Mouse (Mus musculus): ENCODE data around the gene Zfp444. TPM values are rescaled to one million over a fixed set of nuclear protein-coding genes. Genes with fewer than 3 reads are reported as not detected.
A peak's percentile ranks its signal among the peaks of the same experiment; 100 is the strongest.

The Zfp444 gene
- polyA plus RNA-seq, 1 experiment from 2014 or later = 71.2 TPM

DNA sequence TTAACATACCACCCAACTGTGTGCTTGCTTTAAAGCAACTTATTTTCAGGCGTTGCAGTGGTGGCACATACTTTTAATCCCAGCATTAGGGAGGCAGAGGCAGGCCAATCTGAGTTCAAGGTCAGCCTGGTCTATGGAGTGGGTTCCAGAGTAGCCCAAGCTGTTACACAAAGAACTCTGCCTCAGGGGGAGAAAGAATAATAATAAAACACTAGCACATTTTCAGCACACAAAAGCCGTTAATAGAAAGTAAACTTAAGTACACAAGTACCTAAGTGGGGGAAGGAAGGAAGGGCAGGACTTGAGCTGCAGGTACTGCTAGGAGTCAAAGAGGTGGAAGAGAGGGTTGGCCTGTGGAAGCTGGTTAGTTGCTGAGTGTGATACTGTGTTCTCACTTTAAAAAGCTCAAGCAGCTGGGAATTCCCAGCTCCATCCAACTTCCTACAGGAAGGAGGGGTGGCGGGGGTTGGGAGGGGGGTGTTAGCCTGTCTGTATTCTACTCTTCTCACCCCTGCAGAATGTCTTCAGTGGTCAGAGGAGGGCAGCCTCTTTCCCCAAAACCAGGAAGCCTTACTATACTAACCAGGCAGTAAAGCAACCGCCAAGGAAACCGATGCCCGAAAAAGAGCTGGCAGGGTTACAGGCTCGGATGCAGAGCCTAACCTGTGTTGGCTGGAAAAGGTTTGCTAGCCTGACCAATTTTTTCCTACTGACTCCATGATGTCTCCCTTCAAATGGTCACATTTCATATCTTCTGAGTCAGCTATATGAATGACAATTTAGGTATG is 25.6 kb upstream of the Zfp444 start:
- 89% methylated on average over 7 of the region's 7 CpGs for WGBS
- Histone ChIP-seq H3K36me3 (ENCODE audit: control insufficient read depth, insufficient read depth, low read length) (no peaks in the 10 kb centered on the region), H3K4me3 (ENCODE audit: low read depth, low read length) (no peak overlapping the region), H3K9me3 (ENCODE audit: control insufficient read depth, low read length) (no peaks in the 10 kb centered on the region), H3K4me2 (ENCODE audit: low read depth) (no peak overlapping the region), H3K4me1 (ENCODE audit: control insufficient read depth, insufficient read depth, low read length) (no peaks in the 10 kb centered on the region), H3K27ac (ENCODE audit: low read depth, low read length) (no peak overlapping the region), H3K9ac (ENCODE audit: low read length) (no peak overlapping the region), H3K27me3 (ENCODE audit: control insufficient read depth, insufficient read depth, low read length) (no peaks in the 10 kb centered on the region)
- ATAC-seq (ENCODE audit: insufficient read depth, low FRiP score, low TSS enrichment) (no peak), DNase-seq (ENCODE audit: low spot score) (no peak)

- Histone ChIP-seq H3K4me2 (ENCODE audit: low read depth) (no peak overlapping the region), H3K27me3 (ENCODE audit: control insufficient read depth, insufficient read depth, low read length) (no peaks in the 10 kb centered on the region), H3K4me3 (ENCODE audit: low read depth, low read length) (no peak overlapping the region), H3K27ac (ENCODE audit: low read depth, low read length) (no peak overlapping the region), H3K9me3 (ENCODE audit: control insufficient read depth, low read length) (no peaks in the 10 kb centered on the region), H3K9ac (ENCODE audit: low read length) (no peak overlapping the region), H3K36me3 (ENCODE audit: control insufficient read depth, insufficient read depth, low read length) (no peaks in the 10 kb centered on the region), H3K4me1 (ENCODE audit: control insufficient read depth, insufficient read depth, low read length) (no peaks in the 10 kb centered on the region)
- ATAC-seq (ENCODE audit: insufficient read depth, low FRiP score, low TSS enrichment) (no peak), DNase-seq (ENCODE audit: low spot score) (no peak)
- 86% methylated on average over 2 of the region's 2 CpGs for WGBS
These were observed 25.1 kb upstream of the Zfp444 start for GRCm38 (mm10) chr7:6146982-6147325.

DNA sequence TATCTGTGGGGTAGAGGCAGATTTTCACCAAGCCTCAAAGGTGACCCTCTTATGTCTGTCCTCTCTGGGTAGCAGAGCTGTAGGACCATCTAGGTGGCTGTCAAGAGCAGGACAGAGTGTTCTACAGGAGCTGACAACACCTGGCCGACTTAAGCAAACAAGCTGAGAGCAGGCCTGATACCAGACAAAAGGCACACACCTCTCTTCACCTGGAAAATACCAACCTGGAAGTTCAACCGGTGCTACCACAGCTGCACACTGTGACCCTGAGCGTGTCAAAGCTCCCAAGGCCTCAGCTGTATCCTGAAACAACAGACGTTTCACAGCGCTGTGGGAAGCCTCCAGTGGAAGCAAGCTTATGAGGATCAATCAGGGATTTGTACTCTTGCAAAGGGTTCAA is 24.3 kb upstream of the Zfp444 start:
- no peaks in the 10 kb centered on the region for H3K27me3 ChIP-seq (ENCODE audit: control insufficient read depth, insufficient read depth, low read length)
- no peaks in the 10 kb centered on the region for H3K9me3 ChIP-seq (ENCODE audit: control insufficient read depth, low read length)
- no peak overlapping the region for H3K4me3 ChIP-seq (ENCODE audit: low read depth, low read length)
- 84% methylated on average over 5 of the region's 5 CpGs for WGBS
- no peaks in the 10 kb centered on the region for H3K36me3 ChIP-seq (ENCODE audit: control insufficient read depth, insufficient read depth, low read length)
- no peak overlapping the region for H3K27ac ChIP-seq (ENCODE audit: low read depth, low read length)
- no peak overlapping the region for H3K9ac ChIP-seq (ENCODE audit: low read length)
- no peaks in the 10 kb centered on the region for H3K4me1 ChIP-seq (ENCODE audit: control insufficient read depth, insufficient read depth, low read length)
- no peak for ATAC-seq (ENCODE audit: insufficient read depth, low FRiP score, low TSS enrichment)
- DNase-seq (ENCODE audit: low spot score) = no peak
- no peak overlapping the region for H3K4me2 ChIP-seq (ENCODE audit: low read depth)

DNA sequence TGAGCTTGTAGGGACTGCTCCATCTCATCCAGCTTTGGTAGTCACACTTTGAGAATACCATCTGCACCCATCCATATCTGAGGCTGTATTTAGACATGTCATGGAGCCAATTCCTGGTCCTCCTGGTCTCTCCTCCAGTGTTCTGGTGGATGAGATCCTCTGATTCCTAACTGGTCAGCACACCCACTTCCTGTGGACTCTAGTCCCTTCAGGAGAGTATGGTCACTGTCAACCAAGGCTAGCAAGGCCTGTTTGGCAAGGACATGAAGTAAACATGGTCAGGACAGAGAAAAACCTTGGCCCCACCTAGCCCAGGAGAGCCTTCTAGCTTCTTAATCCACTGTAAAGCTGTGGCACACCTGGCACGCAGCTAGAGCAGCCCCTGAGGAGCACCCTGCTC is 20.8 kb upstream of the Zfp444 start:
- 87% methylated on average over 1 of the region's 1 CpGs for whole genome bisulfite sequencing
- H3K27me3 ChIP-seq (ENCODE audit: control insufficient read depth, insufficient read depth, low read length) = no peaks in the 10 kb centered on the region
- H3K9me3 ChIP-seq (ENCODE audit: control insufficient read depth, low read length) = no peaks in the 10 kb centered on the region
- no peak overlapping the region for H3K9ac ChIP-seq (ENCODE audit: low read length)
- peaks cover 6% of the 10 kb centered on the region; the same call in 1 of the 2 replicates for H3K4me1 ChIP-seq (ENCODE audit: control insufficient read depth, insufficient read depth, low read length)
- no peaks in the 10 kb centered on the region for H3K36me3 ChIP-seq (ENCODE audit: control insufficient read depth, insufficient read depth, low read length)
- DNase-seq (ENCODE audit: low spot score) (no peak), ATAC-seq (ENCODE audit: insufficient read depth, low FRiP score, low TSS enrichment) (no peak)
- no peak overlapping the region for H3K4me3 ChIP-seq (ENCODE audit: low read depth, low read length)
- no peak overlapping the region for H3K27ac ChIP-seq (ENCODE audit: low read depth, low read length)
- H3K4me2 ChIP-seq (ENCODE audit: low read depth) = no peak overlapping the region

- peaks cover 8% of the 10 kb centered on the region; the same call in 1 of the 2 replicates for H3K4me1 ChIP-seq (ENCODE audit: control insufficient read depth, insufficient read depth, low read length)
- ATAC-seq (ENCODE audit: insufficient read depth, low FRiP score, low TSS enrichment) (no peak), DNase-seq (ENCODE audit: low spot score) (no peak)
- H3K4me2 ChIP-seq (ENCODE audit: low read depth) = no peak overlapping the region
- 89% methylated on average over 3 of the region's 3 CpGs for WGBS
- no peaks in the 10 kb centered on the region for H3K27me3 ChIP-seq (ENCODE audit: control insufficient read depth, insufficient read depth, low read length)
- H3K36me3 ChIP-seq (ENCODE audit: control insufficient read depth, insufficient read depth, low read length) = no peaks in the 10 kb centered on the region
- no peaks in the 10 kb centered on the region for H3K9me3 ChIP-seq (ENCODE audit: control insufficient read depth, low read length)
- H3K27ac ChIP-seq (ENCODE audit: low read depth, low read length) = no peak overlapping the region
- H3K4me3 ChIP-seq (ENCODE audit: low read depth, low read length) = no peak overlapping the region
- H3K9ac ChIP-seq (ENCODE audit: low read length) = no peak overlapping the region
These were observed 20.0 kb upstream of the Zfp444 start for GRCm38 (mm10) chr7:6152036-6152435.

DNA sequence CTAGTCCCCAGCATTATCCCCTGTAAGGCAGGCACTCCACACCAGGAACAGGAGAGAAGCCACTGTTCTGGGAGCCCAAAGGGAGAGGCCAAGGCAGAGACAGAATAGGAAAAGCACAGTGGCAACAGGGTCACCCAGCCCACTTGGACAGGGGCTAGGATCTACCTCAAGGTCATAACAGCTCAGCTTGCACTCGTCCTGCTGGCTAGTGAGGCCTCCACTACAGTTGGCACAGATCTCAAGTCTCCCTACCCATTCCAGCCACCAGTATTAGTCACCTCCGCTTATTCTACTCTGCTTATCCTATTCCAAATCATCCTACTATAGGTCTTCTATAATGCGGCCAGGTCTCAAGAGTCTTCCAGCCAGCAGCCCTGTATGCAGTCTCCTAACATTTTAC is 18.9 kb upstream of the Zfp444 start:
- H3K27me3 ChIP-seq (ENCODE audit: control insufficient read depth, insufficient read depth, low read length) = no peaks in the 10 kb centered on the region
- no peak overlapping the region for H3K27ac ChIP-seq (ENCODE audit: low read depth, low read length)
- peaks cover 8% of the 10 kb centered on the region; the same call in 1 of the 2 replicates for H3K4me1 ChIP-seq (ENCODE audit: control insufficient read depth, insufficient read depth, low read length)
- H3K4me3 ChIP-seq (ENCODE audit: low read depth, low read length) = no peak overlapping the region
- H3K9ac ChIP-seq (ENCODE audit: low read length) = no peak overlapping the region
- ATAC-seq (ENCODE audit: insufficient read depth, low FRiP score, low TSS enrichment) (no peak), DNase-seq (ENCODE audit: low spot score) (no peak)
- H3K4me2 ChIP-seq (ENCODE audit: low read depth) = no peak overlapping the region
- WGBS = 98% methylated on average over 3 of the region's 3 CpGs
- H3K36me3 ChIP-seq (ENCODE audit: control insufficient read depth, insufficient read depth, low read length) = no peaks in the 10 kb centered on the region
- H3K9me3 ChIP-seq (ENCODE audit: control insufficient read depth, low read length) = no peaks in the 10 kb centered on the region

GRCm38 (mm10) chr7:6154164-6154563 is 17.9 kb upstream of the Zfp444 start:
- Histone ChIP-seq H3K36me3 (ENCODE audit: control insufficient read depth, insufficient read depth, low read length) (no peaks in the 10 kb centered on the region), H3K27ac (ENCODE audit: low read depth, low read length) (no peak overlapping the region), H3K4me1 (ENCODE audit: control insufficient read depth, insufficient read depth, low read length) (peaks cover 8% of the 10 kb centered on the region; the same call in 1 of the 2 replicates), H3K9me3 (ENCODE audit: control insufficient read depth, low read length) (no peaks in the 10 kb centered on the region), H3K4me2 (ENCODE audit: low read depth) (peak overlapping the region; percentile 89), H3K9ac (ENCODE audit: low read length) (no peak overlapping the region), H3K27me3 (ENCODE audit: control insufficient read depth, insufficient read depth, low read length) (no peaks in the 10 kb centered on the region), H3K4me3 (ENCODE audit: low read depth, low read length) (no peak overlapping the region)
- no peak for ATAC-seq (ENCODE audit: insufficient read depth, low FRiP score, low TSS enrichment)
- WGBS = 91% methylated on average over 5 of the region's 5 CpGs
- no peak for DNase-seq (ENCODE audit: low spot score)

DNA sequence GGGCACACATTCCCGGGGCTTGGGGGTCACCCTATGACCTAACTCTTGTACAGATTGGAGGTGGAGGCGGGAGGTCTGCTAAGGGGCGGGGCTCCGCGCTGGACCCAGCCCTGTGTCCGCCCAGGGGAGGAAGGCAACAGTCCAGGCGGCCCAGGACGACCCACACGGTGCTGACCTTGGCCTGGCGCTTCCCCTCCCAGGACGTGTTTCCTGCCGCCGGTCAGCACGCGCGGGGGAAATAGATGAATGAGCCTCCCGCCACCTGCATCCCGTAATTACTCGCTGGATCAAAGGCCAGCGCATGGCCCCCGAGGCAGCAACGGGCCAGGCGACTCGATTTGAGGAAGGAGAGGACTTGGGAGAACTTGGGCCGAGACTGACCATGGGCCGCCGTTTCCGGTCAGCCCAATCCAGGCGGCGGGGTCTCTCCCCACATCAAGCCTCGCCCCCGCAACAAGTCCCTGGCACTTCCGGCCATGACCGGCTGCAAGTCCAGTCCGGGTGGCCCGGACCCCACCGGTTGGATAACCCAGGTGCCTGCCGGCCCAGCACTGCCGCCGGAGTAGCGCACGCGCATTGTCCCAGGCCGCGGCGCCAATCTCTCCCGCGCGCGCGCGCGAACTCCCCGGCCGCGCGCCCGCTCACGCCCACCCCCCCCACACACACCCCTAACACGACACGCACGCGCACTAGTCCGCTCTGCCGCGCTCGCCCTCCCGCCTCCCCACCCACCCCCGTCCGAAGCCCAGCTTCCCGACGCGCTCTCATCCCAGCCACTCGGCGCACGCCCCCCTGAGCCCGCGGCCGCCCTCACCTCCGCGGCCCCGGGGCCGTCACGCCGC is 16.8 kb upstream of the Zfp444 start:
- ATAC-seq (ENCODE audit: insufficient read depth, low FRiP score, low TSS enrichment) (peak; percentile 79), DNase-seq (ENCODE audit: low spot score) (peak; percentile 86)
- H3K9me3 ChIP-seq (ENCODE audit: control insufficient read depth, low read length) = no peaks in the 10 kb centered on the region
- under 1% methylated on average over 58 of the region's 85 CpGs for WGBS
- H3K36me3 ChIP-seq (ENCODE audit: control insufficient read depth, insufficient read depth, low read length) = no peaks in the 10 kb centered on the region
- peak overlapping the region; percentile 87 for H3K27ac ChIP-seq (ENCODE audit: low read depth, low read length)
- H3K4me3 ChIP-seq (ENCODE audit: low read depth, low read length) = peak overlapping the region; percentile 80
- peaks cover 8% of the 10 kb centered on the region; the same call in 1 of the 2 replicates for H3K4me1 ChIP-seq (ENCODE audit: control insufficient read depth, insufficient read depth, low read length)
- peak overlapping the region; percentile 89 for H3K4me2 ChIP-seq (ENCODE audit: low read depth)
- H3K27me3 ChIP-seq (ENCODE audit: control insufficient read depth, insufficient read depth, low read length) = no peaks in the 10 kb centered on the region
- H3K9ac ChIP-seq (ENCODE audit: low read length) = peak overlapping the region; percentile 83
